Mouse (Mus musculus) thymus, adult 2 months (tissue): ENCODE results near the gene Zfp341. TPM values are rescaled to one million over a fixed set of nuclear protein-coding genes. Genes with fewer than 3 reads are reported as not detected.

Source experiments
- DNase-seq: peaks from one replicate; pipeline ENCODE4 v3.0.0; 2021
- H3K27ac ChIP-seq: fragments of 200-500 bp; 2 replicates; pipeline ENCODE4 v1.5.1; 2012; ENCODE audit warnings: low read length, control low read depth; ENCODE audit not compliant: control insufficient read depth, insufficient read depth
- H3K27me3 ChIP-seq: fragments of 200-500 bp; 2 replicates; pipeline ENCODE4 v1.6.1; 2012; ENCODE audit warnings: mild to moderate bottlenecking, low read length, moderate library complexity, mixed read lengths; ENCODE audit not compliant: control insufficient read depth, insufficient read depth
- H3K36me3 ChIP-seq: fragments of 200-500 bp; 2 replicates; pipeline ENCODE4 v1.6.1; 2012; ENCODE audit warnings: mild to moderate bottlenecking, low read length, moderate library complexity; ENCODE audit not compliant: control insufficient read depth, insufficient read depth
- H3K4me1 ChIP-seq: fragments of 200-500 bp; replicated peaks from 2 replicates; pipeline ENCODE4 v1.6.1; 2012; ENCODE audit warnings: low read length; ENCODE audit not compliant: control insufficient read depth, insufficient read depth
- H3K4me3 ChIP-seq: fragments of 200-500 bp; 2 replicates; pipeline ENCODE4 v1.5.1; 2012; ENCODE audit warnings: mild to moderate bottlenecking, low read length, control low read depth, moderate library complexity; ENCODE audit not compliant: control insufficient read depth, insufficient read depth
- CTCF ChIP-seq: fragments of 200-500 bp; IDR thresholded peaks from 2 replicates; pipeline ENCODE4 v1.5.1; 2012; ENCODE audit warnings: mild to moderate bottlenecking, control low read depth, low read length, moderate library complexity, borderline replicate concordance; ENCODE audit not compliant: control insufficient read depth, poor library complexity, insufficient read depth; ENCODE audit errors: extremely low read depth
- POLR2A ChIP-seq: fragments of 200-500 bp; IDR thresholded peaks from 2 replicates; pipeline ENCODE4 v1.6.1; 2012; ENCODE audit warnings: mild to moderate bottlenecking, low read length, control low read depth, moderate library complexity; ENCODE audit not compliant: control insufficient read depth, poor library complexity, insufficient read depth; ENCODE audit errors: extremely low read depth
- WGBS: fragments of 180-500 bp; shearing (Covaris S2); methylation state at CpG from one replicate; pipeline ENCODE4 v1.1.7; 2018; 5-methylcytosine and 5-hydroxymethylcytosine counted together
- polyA plus RNA-seq: library from polyadenylated mRNA; depleted of rRNA; stranded (reverse); fragments of >200 nt; gene quantifications from 2 replicates; pipeline ENCODE4 v1.2.3, GENCODE M21; 2012

Gene Zfp341
- polyA plus RNA-seq, 1 experiment: 10.8 TPM

DNA sequence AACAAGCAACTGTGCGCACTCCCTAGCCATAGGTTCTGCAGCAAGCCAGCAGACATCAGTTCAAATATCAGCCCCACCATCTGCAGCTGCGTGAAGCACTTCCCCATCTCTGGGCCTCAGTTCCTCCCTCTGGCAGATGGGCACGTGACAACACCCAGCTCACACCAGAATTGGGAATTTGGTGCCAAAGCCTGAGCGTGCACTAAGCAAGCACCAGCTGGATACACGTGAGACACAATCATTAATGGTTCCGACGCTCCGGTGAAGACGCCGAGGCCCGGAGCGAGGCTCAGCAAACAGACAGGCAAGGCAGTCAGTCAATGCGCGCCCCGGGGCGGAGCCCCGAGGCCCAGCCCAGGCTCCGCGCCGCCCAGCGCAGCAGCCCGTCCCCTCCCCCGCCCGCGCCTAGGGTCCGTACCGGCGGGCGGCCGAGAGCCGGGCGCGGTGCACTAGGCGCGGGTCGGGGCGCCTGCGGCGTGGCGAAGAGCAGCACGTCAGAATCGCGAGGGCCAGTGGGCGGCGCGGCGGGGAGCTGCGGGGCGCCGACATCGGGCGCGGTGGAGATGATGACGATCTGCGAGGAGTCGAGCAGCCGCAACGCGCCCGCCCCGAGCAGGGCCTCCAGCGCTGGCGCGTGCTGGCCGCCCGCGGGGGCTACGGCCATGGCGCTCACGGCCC is 43.9 kb upstream of the Zfp341 start:
- H3K36me3 ChIP-seq: no peaks in the 10 kb centered on the region
- DNase-seq: peak; percentile 65
- H3K4me1 ChIP-seq: peaks cover 25% of the 10 kb centered on the region
- no peaks in the 10 kb centered on the region for H3K27me3 ChIP-seq
- no peak overlapping the region for H3K27ac ChIP-seq
- TF ChIP-seq CTCF: no peak
- no peak for TF ChIP-seq POLR2A
- under 1% methylated on average over 66 of the region's 70 CpGs for WGBS
- peak overlapping the region; percentile 52 for H3K4me3 ChIP-seq

DNA sequence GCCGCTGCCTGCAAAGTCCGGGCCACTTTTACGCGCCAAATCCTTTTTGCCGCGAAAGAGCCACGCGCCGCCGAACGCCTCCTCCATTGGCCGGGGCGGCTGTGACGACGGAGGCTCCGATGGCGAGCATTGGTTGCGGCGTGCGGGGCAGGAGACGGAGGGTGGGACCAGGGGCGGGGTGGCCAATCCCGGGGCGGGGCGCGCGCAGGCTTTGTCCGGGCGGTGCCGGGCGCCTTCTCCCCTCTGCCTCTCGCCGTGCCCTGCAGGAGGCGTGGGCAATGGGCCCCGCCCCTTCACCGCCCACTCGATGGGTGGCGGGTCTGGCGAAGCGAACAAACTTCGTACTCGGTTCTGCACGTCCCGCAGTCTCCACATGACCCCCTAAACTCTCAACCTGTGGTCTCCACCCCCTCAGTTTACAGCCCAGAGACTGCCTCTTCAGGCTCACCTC is 43.2 kb upstream of the Zfp341 start, which contains the start of gene E2f1:
E2f1 (minus strand) TSS at position 57 of the 451 bp plus-strand sequence.
- DNase-seq: peak; percentile 93
- Histone ChIP-seq H3K27me3 (no peaks in the 10 kb centered on the region), H3K4me1 (peaks cover 28% of the 10 kb centered on the region), H3K27ac (no peak within 1 kb of the TSS), H3K4me3 (peak within 1 kb of the TSS; percentile 53), H3K36me3 (no peaks in the 10 kb centered on the region)
- under 1% methylated on average over 44 of the region's 44 CpGs for WGBS
- 0 out of 2 replicates have a peak, but pooled peaks have one; percentile 36 for TF ChIP-seq POLR2A
- no peak for TF ChIP-seq CTCF

DNA sequence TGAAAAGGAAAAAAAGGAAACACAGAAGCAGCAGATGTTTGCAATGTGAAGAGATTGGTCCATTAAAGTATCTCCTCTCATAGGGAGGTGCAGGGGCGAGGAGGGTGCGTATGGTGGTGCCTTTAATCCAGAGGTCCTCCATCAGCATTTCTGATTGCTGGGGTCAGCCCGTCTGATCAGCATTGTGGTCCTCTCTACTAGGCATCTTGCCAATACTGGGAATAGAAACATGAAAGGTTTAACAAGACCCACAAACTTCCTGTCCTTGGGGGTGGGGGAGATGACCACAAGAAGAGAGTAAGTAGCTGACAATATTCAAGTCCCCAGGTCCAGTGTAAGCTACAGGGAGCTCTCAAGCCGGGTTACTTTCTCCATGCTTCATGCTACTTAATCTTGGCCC is 42.4 kb upstream of the Zfp341 start:
- Histone ChIP-seq H3K27ac (no peak overlapping the region), H3K27me3 (no peaks in the 10 kb centered on the region), H3K4me1 (peaks cover 28% of the 10 kb centered on the region), H3K36me3 (no peaks in the 10 kb centered on the region), H3K4me3 (no peak overlapping the region)
- no peak for DNase-seq
- 27% methylated on average over 4 of the region's 4 CpGs for WGBS
- TF ChIP-seq CTCF: no peak
- TF ChIP-seq POLR2A: no peak

DNA sequence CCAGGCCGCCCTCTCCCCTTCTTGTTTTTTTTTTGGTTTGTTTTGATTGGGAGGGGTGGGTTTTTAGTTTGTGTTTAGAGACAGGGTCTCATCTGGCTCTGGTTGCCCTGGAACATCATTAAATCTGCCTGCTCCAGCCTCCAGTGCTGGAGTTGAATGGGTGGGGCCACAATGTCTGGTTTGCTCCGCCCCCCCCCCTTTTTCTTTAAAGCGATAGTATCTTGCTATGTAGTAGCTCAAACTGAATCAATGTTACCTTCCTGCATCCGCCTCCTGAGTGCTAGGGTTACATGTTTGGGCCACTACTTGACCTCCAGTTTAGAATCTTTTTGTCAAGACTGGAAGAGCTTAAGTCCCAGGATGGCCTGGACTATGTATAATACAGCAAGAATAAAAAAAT is 41.8 kb upstream of the Zfp341 start:
- TF ChIP-seq POLR2A (no peak), CTCF (no peak)
- no peak overlapping the region for H3K4me3 ChIP-seq

DNA sequence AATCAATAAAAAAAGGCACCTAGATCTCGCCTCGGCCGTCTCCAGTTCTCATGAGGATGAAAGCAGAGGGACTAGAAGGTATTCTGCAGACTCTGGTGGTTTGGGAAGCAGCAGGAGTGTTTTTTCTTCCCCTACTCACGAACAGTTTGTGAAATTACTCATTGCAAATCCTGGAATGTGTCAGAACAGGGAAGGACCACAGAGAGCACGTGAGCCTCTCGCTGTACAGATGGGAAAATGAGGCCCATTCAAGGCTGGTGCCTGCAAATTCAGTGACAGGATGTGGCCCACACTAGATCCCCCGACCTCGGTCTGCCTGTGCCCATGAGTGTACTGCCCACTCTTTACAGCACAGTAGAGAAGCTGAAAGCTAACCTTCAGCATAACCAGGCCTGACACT is 41.1 kb upstream of the Zfp341 start:
- TF ChIP-seq CTCF (no peak), POLR2A (no peak)

More for the DNA sequence above, 41.8 kb upstream of the Zfp341 start:
- WGBS: 87% methylated on average over 4 of the region's 4 CpGs
- Histone ChIP-seq H3K36me3 (no peaks in the 10 kb centered on the region), H3K27me3 (no peaks in the 10 kb centered on the region), H3K27ac (no peak overlapping the region), H3K4me1 (peaks cover 30% of the 10 kb centered on the region)
- no peak for DNase-seq

DNA sequence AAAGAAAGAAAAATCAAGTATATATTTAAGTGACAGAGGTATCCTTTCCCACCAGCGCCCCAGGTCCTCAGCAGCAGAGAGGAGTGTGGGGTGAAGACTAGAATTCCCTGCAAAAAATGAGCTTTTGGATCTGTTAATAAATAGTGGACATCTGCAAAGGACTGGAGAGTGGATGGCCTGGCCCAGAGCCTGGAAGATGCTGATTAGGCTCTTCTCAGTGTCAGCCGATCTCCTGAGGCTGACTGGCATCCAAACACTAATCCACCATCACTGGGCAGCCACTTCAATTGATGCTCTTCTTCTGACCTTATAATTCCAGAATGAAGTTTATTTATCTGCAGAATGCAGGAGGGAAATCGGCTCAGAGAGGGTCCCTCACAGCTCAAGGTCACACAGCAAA is 40.1 kb upstream of the Zfp341 start:
- no peak for TF ChIP-seq POLR2A
- no peak for TF ChIP-seq CTCF
- no peak overlapping the region for H3K27ac ChIP-seq
- peaks cover 41% of the 10 kb centered on the region for H3K4me1 ChIP-seq
- no peak overlapping the region for H3K4me3 ChIP-seq
- H3K27me3 ChIP-seq: no peaks in the 10 kb centered on the region
- H3K36me3 ChIP-seq: no peaks in the 10 kb centered on the region
- 94% methylated on average over 3 of the region's 3 CpGs for WGBS
- DNase-seq: no peak

More for the DNA sequence above, 41.1 kb upstream of the Zfp341 start:
- peaks cover 37% of the 10 kb centered on the region for H3K4me1 ChIP-seq
- H3K27ac ChIP-seq: no peak overlapping the region
- no peak for DNase-seq
- H3K27me3 ChIP-seq: no peaks in the 10 kb centered on the region
- no peak overlapping the region for H3K4me3 ChIP-seq
- WGBS: 82% methylated on average over 8 of the region's 8 CpGs
- no peaks in the 10 kb centered on the region for H3K36me3 ChIP-seq

DNA sequence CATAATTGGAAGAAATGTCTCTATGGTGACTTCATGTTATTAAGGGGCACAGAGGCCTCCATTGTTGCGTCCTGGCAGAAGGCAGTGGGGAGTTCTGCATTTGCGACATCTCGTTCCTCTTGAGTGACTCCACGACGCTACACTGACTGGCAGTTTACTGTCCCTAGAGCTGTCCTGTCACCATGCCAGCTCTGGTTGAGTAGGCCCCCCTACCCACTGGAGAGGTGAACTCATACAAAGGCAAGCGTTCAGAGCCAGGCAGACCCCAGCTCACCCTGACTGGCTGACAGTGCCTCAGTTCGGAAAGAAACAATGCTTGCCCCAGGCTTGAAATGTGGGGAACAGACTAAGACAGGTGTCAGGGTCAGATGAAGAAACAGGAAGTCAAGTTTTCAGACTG is 38.8 kb upstream of the Zfp341 start:
- Histone ChIP-seq H3K27ac (no peak overlapping the region), H3K4me1 (peaks cover 29% of the 10 kb centered on the region), H3K27me3 (no peaks in the 10 kb centered on the region), H3K4me3 (no peak overlapping the region), H3K36me3 (no peaks in the 10 kb centered on the region)
- DNase-seq: no peak
- TF ChIP-seq CTCF: no peak
- WGBS: 64% methylated on average over 7 of the region's 7 CpGs
